Mouse (Mus musculus) neural tube, embryonic 11.5 days (tissue): Measurements from ENCODE around the gene Hint1. TPM values are rescaled to one million over a fixed set of nuclear protein-coding genes. Genes with fewer than 3 reads are reported as not detected.

ENCODE experiments used
- polyA plus RNA-seq: library from polyadenylated mRNA; unstranded; fragments of >200 nt; fragmentation: Nextera tagmentation; extraction: Ambion mirVana; gene quantifications from 2 replicates; pipeline ENCODE4 v1.2.1, GENCODE M21; 2014

Hint1 gene
- polyA plus RNA-seq, 1 experiment from 2014 or later, result 565 TPM

Other genes with a start within 250 kb of the Hint1 start
- 202 and 203 TPM in 2 replicates for gene Cdc42se2, start 78.7 kb upstream of the Hint1 start, polyA plus RNA-seq
- gene Lyrm7, start 5.5 kb upstream of the Hint1 start, polyA plus RNA-seq, result 8.3 and 8.6 TPM in 2 replicates
- gene Gpx3, start 36.1 kb downstream of the Hint1 start, polyA plus RNA-seq, result 98.3 and 109 TPM in 2 replicates
- gene Tnip1, start 96.5 kb downstream of the Hint1 start, polyA plus RNA-seq, result 12.4 and 13.2 TPM in 2 replicates
- 90.1 and 91.8 TPM in 2 replicates for gene Anxa6, start 167.1 kb downstream of the Hint1 start, polyA plus RNA-seq
- 0.32 and 0.73 TPM in 2 replicates for gene Ccdc69, start 211.7 kb downstream of the Hint1 start, polyA plus RNA-seq
- 13.6 and 13.8 TPM in 2 replicates for gene Gm2a, start 231.7 kb downstream of the Hint1 start, polyA plus RNA-seq